Mouse (Mus musculus) thymus, postnatal 36 days (tissue): ENCODE measurements around the gene Nfs1.
"Not testable (repeated sequence)": the region's sequence is repeated elsewhere in the genome, so short reads cannot be mapped to it uniquely, and the experiment has no call there.

Experiments used
- DNase-seq, 2 experiments: peaks; one replicate each; pipeline ENCODE4 v3.0.0; 2022; ENCODE audit warnings: mixed read lengths in 2 of 2

The Nfs1 gene

DNA sequence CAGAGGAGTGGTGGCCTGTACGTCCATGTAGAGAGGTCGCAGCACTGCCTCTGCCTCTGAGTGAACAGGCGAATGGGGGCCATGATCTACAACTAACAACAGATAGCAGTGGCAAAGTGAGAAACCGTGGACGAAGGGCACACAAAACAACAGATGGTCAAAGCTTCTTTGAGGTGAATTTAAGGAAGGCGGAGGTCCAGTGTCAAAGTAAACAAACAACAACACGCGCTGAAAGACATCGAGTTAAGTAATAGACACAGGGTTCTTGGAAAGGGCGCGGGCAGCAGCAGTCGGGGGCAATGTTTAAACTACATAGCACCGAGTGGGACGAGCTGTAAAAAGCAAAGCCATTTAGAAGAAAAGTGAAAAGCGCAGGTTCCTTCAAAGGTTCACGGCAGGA is 619 bp downstream of the Nfs1 start:
- DNase-seq: no peak

DNA sequence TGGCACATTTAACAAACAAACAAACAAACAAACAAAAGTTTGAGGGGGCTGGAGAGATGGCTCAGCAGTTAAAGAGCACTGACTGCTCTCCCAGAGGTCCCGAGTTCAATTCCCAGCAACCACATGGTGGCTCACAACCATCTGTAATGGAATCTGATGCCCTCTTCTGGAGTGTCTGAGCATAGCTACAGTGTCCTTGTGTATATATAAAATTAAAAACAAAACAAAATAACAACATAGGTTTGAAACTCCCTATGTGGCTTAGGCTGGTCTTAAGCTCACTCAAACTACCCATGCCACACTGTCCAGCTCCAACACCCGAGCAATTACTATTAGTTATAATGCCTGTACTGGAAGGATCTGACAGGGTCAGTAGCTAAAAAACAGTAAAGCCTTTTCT is 1.2 kb downstream of the Nfs1 start:
- no peak for DNase-seq

DNA sequence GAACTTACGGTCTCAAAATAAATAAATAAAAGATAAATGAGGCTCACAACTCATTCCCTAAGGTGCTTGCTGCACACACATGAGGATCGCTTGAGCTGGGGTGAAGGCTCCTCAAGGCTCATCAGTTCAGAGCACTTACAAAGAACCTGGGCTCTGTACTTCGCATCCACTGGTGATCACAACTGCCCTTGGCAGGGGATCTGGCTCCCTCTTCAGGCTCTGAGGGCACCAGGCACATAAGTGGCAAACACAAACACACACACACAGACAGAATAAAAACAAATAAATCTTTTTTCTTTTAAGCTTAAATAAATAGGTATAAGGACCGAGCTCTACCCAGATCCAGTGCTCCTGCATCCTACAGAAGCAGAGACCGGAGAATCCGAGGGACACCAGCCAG is 8.3 kb downstream of the Nfs1 start:
- DNase-seq: no peak

DNA sequence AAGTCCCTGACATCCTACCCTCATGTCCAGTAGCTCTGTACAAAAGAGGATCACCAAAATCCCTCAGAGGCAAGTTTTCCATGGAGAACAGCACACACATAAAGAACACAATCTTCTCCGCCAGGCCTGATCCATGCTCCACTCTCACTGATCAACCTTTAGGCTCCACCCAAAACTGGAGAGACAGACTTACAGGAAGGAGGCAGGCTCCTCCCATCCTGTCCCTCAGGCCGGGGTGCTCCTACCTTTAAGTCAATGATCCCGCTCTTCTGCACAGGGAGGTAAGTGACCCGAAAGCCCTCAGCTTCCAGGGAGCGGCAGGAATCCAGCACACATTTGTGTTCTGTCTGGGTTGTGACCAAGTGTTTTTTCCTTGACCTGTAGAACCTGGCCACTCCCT is 9.8 kb downstream of the Nfs1 start:
- DNase-seq: no peak

DNA sequence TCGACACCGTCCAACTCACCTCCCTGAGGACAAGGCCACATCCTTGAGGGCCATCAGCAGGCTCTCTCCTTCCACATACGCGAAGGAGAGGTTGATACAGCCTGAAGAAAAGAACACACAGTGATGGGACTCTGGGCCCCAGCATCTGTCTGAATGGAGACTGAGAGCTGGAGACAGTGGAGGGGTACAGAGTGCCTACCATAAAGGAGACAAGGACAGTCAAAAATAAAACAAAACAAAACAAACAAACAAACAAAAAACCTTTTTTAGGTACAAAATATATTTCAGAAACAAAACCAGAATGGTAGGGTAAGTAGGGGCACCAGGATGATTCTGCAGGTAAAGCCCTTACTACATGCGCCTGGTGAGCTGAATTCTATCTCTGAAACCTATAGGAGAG is 17.0 kb downstream of the Nfs1 start, which contains the start of gene Gm28036:
Gene Gm28036, minus strand, starts transcription at position 101 of the 400 bp plus-strand sequence.
- no peak for DNase-seq

DNA sequence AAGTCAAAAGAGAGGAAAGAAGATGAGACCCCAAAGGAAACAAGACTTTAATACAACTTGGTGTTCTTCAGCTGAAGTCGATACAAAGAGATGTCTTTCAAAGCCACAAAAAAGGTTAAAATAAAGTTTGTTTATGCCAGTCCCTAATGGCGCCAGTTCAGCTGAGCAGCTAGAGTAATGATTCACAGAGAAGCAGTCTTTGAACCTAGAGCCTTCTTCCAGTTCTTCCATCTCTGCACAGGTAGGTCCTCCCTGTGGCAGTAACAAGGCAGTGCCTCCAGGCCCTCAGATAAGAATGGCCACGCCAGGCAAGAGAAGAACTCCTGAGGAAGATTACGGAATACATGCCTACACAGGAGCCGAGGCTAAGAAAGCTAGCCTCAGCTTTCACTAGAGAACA is 20.3 kb downstream of the Nfs1 start:
- no peak for DNase-seq

DNA sequence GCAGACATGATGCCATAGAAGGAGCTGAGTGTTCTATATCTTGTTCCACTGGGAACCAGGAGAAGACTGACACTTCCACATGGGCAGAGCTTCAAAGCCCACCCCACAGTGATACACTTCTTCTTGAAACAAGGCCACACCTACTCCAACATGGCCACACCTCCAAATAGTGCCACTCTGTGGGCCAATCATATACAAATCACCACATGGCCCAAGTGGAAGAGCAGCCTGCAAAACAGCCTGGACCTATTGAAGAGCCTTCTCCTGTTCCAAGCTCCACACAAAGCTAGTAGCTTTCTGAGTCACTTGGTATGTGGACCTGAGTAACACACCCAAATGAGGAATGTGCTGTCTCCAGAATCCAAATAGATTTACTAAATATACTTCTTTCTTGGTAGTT is 24.4 kb downstream of the Nfs1 start:
- no peak for DNase-seq

DNA sequence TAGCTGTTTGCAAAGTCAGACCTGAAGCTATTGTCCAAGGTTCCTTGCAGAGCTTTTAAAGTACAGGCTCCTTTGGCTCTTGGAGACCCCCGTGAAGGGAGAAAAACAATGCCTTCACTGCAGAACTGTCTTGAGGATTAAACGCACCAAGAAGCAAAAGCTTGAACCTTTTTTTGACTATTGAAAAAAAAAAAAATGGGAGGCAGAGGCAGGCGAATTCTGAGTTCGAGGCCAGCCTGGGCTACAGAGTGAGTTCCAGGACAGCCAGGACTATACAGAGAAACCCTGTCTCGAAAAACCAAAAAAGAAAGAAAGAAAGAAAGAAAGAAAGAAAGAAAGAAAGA is 31.9 kb downstream of the Nfs1 start:
- DNase-seq: not testable (repeated sequence)

DNA sequence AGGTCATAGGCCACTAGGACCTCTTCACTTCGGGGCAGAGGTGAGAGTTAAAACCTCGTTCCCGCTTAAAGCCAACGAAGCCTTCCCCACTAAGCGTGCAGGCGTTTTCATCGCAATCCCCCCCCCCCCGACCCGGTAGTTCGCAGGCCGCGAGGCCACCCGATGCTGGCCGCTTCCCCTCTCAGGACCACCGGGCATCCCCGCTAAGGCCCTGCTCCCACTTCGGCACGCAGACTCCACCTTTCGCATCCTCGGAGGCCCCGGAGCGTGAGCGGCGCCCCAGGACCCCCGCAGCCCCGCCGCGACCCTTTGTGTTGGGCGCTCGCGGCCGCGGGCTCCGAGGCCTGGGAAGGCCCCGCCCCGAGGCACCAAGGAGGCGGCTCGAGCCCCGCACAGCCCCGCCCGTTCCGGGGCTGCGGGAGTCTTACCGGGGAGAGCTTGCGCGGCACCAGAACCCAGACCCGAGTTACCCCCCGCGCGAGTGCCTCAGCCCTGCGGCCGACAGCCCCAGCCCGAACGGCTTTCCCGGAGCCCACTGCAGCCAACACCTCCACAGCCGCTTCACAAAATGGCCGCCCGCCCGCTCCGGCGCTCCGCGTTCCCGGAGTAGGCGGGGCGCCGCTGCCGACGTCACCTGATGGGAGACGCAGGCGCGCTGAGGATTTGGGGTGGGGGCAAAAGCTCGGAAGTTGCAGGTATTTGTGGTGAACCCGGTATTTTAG is 32.5 kb downstream of the Nfs1 start, which contains the start of the genes Cpne1 and Rbm12:
Gene Cpne1, minus strand, starts transcription at position 608 of the 722 bp plus-strand sequence.
Gene Rbm12, minus strand, starts transcription at position 621 of the 722 bp plus-strand sequence.
- peak; percentile 95 to 96 for DNase-seq

DNA sequence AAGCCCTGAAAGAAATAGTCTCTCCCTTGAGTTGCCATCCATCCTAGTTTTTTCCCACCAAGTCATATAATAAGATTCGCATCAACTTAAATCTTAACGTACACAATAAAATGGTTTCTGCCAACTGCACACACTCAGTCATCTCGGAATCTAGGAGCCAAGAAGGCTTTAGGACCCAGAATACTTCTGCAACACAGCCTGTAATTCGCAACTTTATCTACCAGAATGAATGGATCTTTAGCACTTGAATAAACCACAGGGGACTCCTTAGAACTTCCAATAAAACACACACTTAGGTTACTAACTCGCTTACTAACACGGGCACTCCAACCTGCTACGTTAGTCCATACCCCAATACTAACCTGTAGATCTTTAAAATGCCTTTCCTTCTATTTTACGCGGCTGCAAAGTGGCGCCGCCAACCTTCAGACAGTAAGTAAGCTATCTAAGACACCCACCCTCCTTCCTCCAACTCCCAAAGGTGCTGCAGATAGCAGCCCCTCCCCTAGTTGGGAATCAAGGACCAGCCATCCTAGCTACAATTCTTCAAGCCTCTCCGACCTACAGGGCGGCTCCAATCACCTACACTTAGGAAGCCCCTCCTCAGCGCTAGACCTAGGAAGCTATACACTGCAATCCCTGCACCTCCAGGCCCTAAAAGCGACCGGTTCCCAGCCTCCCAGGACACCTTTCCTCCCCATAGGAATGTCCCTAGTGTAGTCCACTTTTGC is 33.2 kb downstream of the Nfs1 start:
- DNase-seq: peak; percentile 20 to 23

DNA sequence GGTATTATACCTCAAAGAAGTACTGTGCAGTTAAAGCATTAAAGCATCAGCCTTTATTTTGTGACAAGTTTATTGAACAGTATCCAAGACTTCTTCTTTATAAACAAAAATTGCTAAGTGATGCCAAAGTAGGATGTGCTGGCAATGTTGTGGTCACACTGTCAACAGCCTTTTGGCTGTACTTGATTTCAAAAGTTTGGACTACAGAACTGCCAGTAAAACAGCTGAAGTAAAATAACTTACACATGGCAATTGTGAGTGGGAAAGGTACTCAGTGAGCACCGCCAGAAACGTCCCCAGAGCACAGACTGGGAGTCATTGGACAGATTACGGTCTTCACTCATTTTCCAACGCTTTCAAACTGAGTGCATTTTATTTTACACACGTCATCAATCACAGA is 52.1 kb downstream of the Nfs1 start:
- no peak for DNase-seq

DNA sequence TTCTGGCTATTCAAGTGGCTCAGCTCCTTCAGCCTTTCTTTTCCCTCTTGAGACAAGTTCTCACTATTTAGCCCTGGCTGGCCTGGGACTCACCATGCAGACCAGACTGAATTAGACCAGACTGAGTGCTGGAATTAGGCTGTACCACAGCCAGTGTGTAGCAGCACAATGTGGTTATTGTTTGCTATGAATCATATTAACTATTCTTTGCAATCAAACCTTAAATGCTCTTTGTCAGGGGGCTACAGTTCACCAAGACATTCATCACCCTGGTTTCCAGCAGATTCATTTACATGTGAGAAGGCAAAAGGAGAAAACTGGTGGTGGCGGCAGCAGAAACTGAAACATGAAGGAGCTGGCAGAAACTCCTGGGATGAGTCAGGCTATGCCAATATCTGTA is 54.2 kb downstream of the Nfs1 start:
- DNase-seq: no peak

DNA sequence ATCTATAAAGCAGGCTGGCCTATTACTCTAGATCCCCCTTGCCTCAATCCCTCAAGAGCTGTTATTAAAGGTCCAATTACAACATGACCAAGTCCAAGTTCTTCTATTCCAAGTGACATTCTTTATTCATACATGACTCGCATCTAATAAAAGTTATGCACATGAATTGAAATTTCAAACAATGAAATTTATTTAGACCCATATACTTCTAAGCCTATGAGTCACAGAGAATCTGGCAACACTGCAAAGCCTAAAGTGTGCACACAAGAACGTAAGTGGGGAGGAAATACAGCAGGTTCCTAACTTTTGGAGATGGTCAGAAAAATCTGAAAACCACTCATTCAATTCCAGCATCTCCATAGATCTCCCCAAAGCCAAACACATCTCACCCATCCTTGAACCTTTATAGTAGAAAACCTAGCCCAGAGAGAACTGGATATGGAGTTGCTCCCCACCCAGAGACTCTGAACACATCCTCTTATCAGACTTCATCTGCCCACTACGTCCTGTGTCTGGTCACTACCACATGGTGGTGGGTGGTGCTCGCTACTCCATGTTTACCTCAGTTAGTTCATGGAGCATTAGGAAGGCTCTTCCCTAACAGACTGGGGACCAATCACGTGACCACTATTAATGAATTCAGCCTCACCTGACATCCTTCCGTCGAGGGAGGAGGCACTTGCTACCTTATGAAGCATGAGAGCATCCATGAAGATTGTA is 56.4 kb downstream of the Nfs1 start:
- DNase-seq: no peak

DNA sequence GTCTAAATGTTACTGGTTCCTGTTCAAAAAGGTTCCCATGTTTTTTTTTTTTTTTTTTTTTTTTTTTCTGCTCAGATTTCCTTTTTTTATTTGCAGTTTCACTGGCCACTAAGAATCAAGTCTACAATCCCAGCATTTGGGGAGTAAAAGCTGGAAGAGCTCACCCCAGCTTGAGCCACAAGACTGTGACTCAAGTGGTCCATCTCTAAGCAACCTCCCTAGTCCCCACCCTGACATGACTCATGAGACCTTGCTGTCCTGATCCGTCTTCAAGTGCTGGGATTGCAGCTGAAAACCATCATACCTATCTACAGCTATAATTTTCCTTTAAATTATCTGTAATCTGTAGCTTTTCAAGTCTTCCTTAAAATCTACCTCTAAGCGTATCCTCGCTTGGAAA is 59.4 kb downstream of the Nfs1 start:
- no peak for DNase-seq

DNA sequence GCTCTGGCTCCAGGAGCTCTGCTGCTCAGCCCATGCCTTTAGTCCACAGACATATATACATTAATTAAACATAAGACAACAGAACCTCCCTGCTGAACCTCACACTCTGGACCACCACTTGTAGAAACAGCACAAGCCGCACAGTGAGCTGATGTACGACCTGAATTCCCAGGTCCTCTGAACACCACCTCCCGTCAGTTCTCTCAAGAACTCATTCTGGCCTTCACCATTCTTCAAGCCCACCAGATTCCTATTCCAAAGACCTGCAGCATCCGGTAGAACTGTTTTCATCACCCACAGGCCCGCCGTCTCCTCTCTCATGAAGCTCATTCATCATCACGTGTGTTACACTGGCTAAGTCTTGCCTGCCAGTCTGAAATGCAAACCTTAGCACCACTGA is 63.6 kb downstream of the Nfs1 start:
- no peak for DNase-seq

DNA sequence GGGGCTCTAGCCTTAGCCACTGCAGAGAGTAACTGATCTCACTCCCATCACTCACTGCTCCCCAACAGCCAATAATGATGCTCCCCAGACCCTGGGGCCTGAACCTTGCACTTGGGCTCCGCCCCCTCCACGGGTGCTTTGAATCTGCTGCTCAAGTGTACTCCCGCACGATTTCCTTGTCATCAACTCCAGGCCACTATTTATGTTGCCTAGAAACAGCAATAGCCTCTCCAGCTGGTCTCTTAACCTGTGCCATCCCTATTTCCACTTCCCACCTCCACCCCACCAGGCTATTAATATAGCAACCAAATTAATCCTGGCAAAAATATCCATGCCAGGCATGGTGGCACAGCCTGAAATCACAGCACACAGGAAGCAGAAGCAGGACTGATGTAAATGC is 64.3 kb downstream of the Nfs1 start:
- DNase-seq: no peak

DNA sequence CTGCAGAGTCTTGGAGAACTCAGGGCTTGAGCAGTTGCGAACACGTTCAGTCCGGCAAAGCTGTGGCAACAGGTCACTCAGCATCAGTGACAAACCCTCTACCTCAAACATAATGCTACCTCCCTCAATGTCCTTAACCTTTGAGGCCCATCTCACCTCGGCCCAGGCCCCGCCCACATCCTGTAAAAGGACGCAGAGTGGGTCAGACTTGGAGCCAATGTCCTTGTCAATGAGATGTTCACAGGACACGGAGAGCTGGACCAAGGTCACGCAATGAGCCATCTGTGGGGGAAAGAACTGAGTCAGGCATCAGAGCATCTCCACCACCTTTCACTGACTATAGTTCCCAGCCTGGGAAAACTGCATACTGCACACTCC is 64.8 kb downstream of the Nfs1 start:
- no peak for DNase-seq

DNA sequence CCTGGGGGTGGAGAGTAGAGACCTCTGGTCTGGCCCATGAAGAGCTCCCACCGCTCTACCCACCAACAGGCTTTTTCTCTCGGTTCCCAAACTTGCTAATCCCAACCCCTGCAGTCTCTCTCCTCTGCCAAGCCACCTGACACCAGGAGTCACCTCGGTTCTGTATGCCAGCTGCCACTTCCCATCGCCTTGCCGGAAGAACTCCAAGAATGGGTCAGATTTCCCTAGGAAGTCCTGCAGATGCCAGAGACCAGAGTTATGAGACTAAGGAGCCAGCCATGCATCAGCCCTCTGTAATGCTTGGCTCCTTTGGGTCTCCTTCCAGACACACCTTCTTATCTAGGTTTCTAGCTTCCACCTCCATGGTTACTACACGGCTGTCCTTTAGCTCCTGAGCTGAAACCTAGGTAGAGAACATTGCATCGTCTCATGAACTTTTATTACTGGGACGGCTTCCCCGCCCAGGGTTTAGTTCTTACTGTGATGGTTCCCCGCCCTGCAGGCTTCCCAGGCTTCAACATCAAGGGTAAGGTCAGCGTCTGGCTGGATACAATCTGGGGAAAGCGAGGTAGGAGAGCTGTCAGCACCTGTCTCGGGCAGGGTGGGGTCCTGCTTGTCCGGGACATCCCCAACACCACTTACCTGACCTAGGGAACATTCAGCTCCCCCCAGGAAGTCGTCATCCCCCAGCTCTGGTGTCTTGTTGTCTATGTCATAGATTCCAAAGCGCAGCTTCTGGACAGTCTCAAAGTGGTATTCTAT is 65.4 kb downstream of the Nfs1 start:
- DNase-seq: no peak

DNA sequence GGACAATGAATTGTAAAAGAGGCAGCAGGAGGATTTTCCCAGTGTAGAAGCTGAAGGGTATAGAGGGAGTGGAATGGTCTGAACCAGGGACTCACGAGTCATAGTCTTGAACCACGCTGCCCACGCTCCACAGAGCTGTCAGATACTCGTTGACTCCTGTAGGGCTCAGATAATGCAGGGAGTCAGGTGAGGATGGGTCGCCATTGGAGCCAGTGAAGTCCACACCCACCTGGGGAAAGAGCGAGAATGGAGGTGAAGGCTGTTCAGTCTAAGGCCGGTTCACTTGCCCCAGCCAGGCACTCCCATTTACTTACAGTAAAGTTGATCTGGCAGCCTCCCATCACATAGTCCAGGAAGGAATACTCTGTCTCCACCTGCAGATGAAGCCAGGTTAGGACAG is 66.5 kb downstream of the Nfs1 start:
- DNase-seq: no peak

DNA sequence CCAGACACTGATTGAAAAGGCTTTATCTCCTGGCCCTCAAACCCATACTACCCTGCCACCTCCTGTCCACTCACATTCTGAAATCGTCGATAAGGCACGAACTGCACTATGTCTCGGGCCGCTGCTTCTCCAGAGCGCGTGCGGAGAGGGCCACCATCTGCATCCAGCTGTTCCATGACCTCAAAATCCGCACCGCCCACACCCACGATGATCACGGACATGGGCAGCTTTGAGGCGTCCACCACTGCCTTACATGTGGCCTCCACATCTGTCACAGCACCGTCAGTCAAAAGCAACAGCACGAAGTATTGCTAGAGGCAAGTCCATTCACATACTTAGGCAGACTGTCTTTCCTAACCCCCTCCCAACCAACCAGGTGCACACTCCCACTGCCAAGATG is 70.3 kb downstream of the Nfs1 start:
- DNase-seq: no peak
